Mouse (Mus musculus) forebrain, embryonic 15.5 days (tissue): ENCODE data around the gene Ap3d1. TPM values are rescaled to one million over a fixed set of nuclear protein-coding genes. Genes with fewer than 3 reads are reported as not detected.

Source experiments
- ATAC-seq: fragments of 200-750 bp; cut with Nextera tagmentation; replicated peaks from 2 replicates; pipeline ENCODE4 v1.8.0; 2017; ENCODE audit warnings: mild to moderate bottlenecking, moderate TSS enrichment, moderate library complexity
- H3K27ac ChIP-seq: fragments of 300-500 bp; sonication (generic); replicated peaks from 2 replicates; pipeline ENCODE4 v1.5.1; 2015; ENCODE audit warnings: mild to moderate bottlenecking, inconsistent platforms
- H3K27me3 ChIP-seq: fragments of 300-500 bp; sonication (generic); 2 replicates; pipeline ENCODE4 v1.6.1; 2015; ENCODE audit warnings: inconsistent platforms
- H3K36me3 ChIP-seq: fragments of 300-500 bp; sonication (generic); 2 replicates; pipeline ENCODE4 v1.6.1; 2015; ENCODE audit warnings: mild to moderate bottlenecking, inconsistent platforms
- H3K4me1 ChIP-seq: fragments of 300-500 bp; sonication (generic); 2 replicates; pipeline ENCODE4 v1.6.1; 2015; ENCODE audit warnings: inconsistent platforms
- H3K4me2 ChIP-seq: fragments of 300-500 bp; sonication (generic); replicated peaks from 2 replicates; pipeline ENCODE4 v1.6.1; 2015; ENCODE audit warnings: mild to moderate bottlenecking, inconsistent platforms
- H3K4me3 ChIP-seq: fragments of 300-500 bp; sonication (generic); 2 replicates; pipeline ENCODE4 v1.5.1; 2015; ENCODE audit warnings: mild to moderate bottlenecking, inconsistent platforms
- H3K9ac ChIP-seq: fragments of 300-500 bp; sonication (generic); replicated peaks from 2 replicates; pipeline ENCODE4 v1.6.1; 2015; ENCODE audit warnings: mild to moderate bottlenecking, inconsistent platforms
- H3K9me3 ChIP-seq: fragments of 300-500 bp; sonication (generic); 2 replicates; pipeline ENCODE4 v1.6.1; 2016; ENCODE audit warnings: inconsistent platforms
- WGBS: fragments of 180-500 bp; shearing (Covaris S2); methylation state at CpG from one replicate; pipeline ENCODE4 v1.1.7; 2015; ENCODE audit warnings: mixed read lengths; 5-methylcytosine and 5-hydroxymethylcytosine counted together
- polyA plus RNA-seq: library from polyadenylated mRNA; unstranded; fragments of >200 nt; fragmentation: Nextera tagmentation; extraction: Ambion mirVana; gene quantifications from 2 replicates; pipeline ENCODE4 v1.2.1, GENCODE M21; 2015

Gene Ap3d1
- polyA plus RNA-seq, 1 experiment from 2014 or later = 98.9 TPM

GRCm38 (mm10) chr10:80774549-80774948, 32.5 kb upstream of the Ap3d1 start:
- Histone ChIP-seq H3K9me3 (no peaks in the 10 kb centered on the region), H3K36me3 (peaks cover 90% of the 10 kb centered on the region), H3K27me3 (no peaks in the 10 kb centered on the region), H3K4me1 (peaks cover 10% of the 10 kb centered on the region), H3K27ac (peak overlapping the region; percentile 63), H3K9ac (0 out of 2 replicates have a peak overlapping the region, but pooled peaks have one; percentile 25), H3K4me3 (no peak overlapping the region), H3K4me2 (no peak overlapping the region)
- ATAC-seq = peak; percentile 71
- WGBS = 67% methylated on average over 2 of the region's 2 CpGs

- H3K4me2 ChIP-seq = no peak overlapping the region
- H3K9ac ChIP-seq = no peak overlapping the region
- WGBS = 85% methylated on average over 5 of the region's 5 CpGs
- H3K4me3 ChIP-seq = no peak overlapping the region
- peak overlapping the region; percentile 63; the same call in 1 of the 2 replicates for H3K27ac ChIP-seq
- peaks cover 88% of the 10 kb centered on the region for H3K36me3 ChIP-seq
- H3K9me3 ChIP-seq = no peaks in the 10 kb centered on the region
- H3K4me1 ChIP-seq = peaks cover 10% of the 10 kb centered on the region
- no peak for ATAC-seq
- no peaks in the 10 kb centered on the region for H3K27me3 ChIP-seq
Observed at GRCm38 (mm10) chr10:80773816-80774215, 31.8 kb upstream of the Ap3d1 start.

- no peaks in the 10 kb centered on the region for H3K4me1 ChIP-seq
- H3K27me3 ChIP-seq = no peaks in the 10 kb centered on the region
- WGBS = 94% methylated on average over 6 of the region's 6 CpGs
- H3K4me2 ChIP-seq = no peak overlapping the region
- H3K36me3 ChIP-seq = peaks cover 73% of the 10 kb centered on the region
- no peaks in the 10 kb centered on the region for H3K9me3 ChIP-seq
- no peak overlapping the region for H3K27ac ChIP-seq
- no peak overlapping the region for H3K9ac ChIP-seq
- H3K4me3 ChIP-seq = no peak overlapping the region
- no peak for ATAC-seq
Observed at GRCm38 (mm10) chr10:80768365-80768764, 26.3 kb upstream of the Ap3d1 start.

- Histone ChIP-seq H3K4me1 (0 out of 2 replicates have a peak, but pooled peaks cover 2% of the 10 kb centered on the region), H3K27me3 (no peaks in the 10 kb centered on the region), H3K36me3 (peaks cover 52% of the 10 kb centered on the region), H3K27ac (no peak overlapping the region), H3K9me3 (no peaks in the 10 kb centered on the region), H3K4me3 (no peak overlapping the region), H3K9ac (no peak overlapping the region), H3K4me2 (no peak overlapping the region)
- 89% methylated on average over 10 of the region's 10 CpGs for WGBS
- ATAC-seq = no peak
Observed at GRCm38 (mm10) chr10:80766161-80766815, 24.2 kb upstream of the Ap3d1 start.

- Histone ChIP-seq H3K9ac (no peak overlapping the region), H3K4me1 (peaks cover 6% of the 10 kb centered on the region), H3K4me2 (no peak overlapping the region), H3K4me3 (no peak overlapping the region), H3K36me3 (peaks cover 47% of the 10 kb centered on the region), H3K27ac (no peak overlapping the region), H3K9me3 (no peaks in the 10 kb centered on the region), H3K27me3 (no peaks in the 10 kb centered on the region)
- no peak for ATAC-seq
- 88% methylated on average over 2 of the region's 2 CpGs for WGBS
Observed at GRCm38 (mm10) chr10:80765746-80766145, 23.7 kb upstream of the Ap3d1 start.

DNA sequence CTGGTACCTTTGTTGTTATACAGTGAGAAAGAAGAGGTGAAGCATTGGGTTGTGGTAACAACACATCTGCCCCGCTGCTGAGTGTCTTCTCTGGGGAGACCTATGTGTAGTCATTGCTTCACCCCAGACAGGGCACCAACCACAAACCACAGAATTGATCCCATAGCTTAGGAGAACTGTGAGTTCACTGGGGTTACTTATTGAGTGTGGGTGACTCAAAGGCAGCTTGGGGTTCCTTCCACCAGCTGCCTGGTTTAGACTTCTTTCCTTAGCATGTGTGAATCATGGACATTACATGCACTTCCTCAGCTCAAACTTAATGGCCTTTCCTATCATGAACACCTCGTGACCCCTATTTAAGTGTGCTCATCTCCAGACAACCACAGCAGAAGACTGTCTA, 21.4 kb upstream of the Ap3d1 start:
- ATAC-seq = no peak
- no peaks in the 10 kb centered on the region for H3K9me3 ChIP-seq
- 92% methylated on average over 2 of the region's 2 CpGs for WGBS
- no peak overlapping the region for H3K4me3 ChIP-seq
- no peak overlapping the region for H3K9ac ChIP-seq
- H3K4me1 ChIP-seq = peaks cover 23% of the 10 kb centered on the region
- no peaks in the 10 kb centered on the region for H3K27me3 ChIP-seq
- no peak overlapping the region for H3K4me2 ChIP-seq
- H3K27ac ChIP-seq = no peak overlapping the region
- H3K36me3 ChIP-seq = peaks cover 27% of the 10 kb centered on the region

- Histone ChIP-seq H3K4me3 (no peak overlapping the region), H3K27me3 (no peaks in the 10 kb centered on the region), H3K36me3 (peaks cover 13% of the 10 kb centered on the region), H3K27ac (no peak overlapping the region), H3K9me3 (no peaks in the 10 kb centered on the region), H3K4me1 (peaks cover 39% of the 10 kb centered on the region), H3K4me2 (no peak overlapping the region), H3K9ac (no peak overlapping the region)
- 84% methylated on average over 3 of the region's 3 CpGs for WGBS
- no peak for ATAC-seq
Observed at GRCm38 (mm10) chr10:80761821-80762220, 19.8 kb upstream of the Ap3d1 start.

DNA sequence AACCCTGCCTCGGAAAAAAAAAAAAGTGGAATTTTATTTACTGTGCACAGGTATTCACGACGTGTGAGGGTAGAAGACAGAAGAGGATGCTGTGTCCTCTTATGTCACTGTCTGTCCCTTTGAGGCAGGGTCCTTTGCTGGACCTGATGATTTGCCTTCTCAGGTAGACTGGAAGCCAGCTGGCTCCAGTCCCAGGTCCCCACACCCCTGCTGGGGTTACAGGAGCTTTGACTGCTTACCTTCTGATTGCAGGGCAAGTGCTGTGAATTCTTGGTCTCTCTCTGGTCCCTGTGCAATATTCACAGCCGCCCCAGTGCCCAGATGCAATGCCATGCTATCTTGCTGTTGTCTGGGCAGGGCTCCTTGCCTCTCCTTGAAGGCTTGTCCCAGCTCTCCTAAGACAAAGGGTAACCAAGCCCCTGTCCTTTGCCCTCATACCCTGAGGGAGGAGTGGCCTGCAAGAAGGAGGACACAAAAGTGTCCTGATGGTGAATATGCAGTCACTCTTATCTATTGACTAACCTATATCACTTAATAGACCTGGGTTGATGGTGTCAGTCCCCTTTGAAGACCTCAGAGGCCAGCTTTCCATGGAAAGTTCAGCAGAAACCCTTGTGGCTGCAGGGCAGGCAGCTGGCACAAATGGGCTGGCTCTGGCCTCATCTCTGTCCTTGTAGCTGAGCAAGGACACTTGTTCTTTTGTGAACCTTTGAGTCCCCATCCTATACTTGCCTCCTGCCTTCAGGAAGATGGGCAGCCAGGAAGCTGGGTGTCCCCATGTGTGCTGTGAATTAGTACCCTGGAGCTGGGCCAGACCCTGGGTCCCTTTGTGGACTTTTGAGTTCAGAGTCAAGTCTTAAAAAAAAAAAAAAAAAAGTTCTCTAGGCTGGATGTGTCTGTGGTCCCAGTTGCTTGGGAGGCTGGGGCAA, 18.8 kb upstream of the Ap3d1 start:
- no peak for ATAC-seq
- Histone ChIP-seq H3K9me3 (no peaks in the 10 kb centered on the region), H3K4me3 (no peak overlapping the region), H3K27me3 (no peaks in the 10 kb centered on the region), H3K27ac (no peak overlapping the region), H3K4me2 (no peak overlapping the region), H3K4me1 (peaks cover 48% of the 10 kb centered on the region), H3K9ac (no peak overlapping the region), H3K36me3 (peaks cover 3% of the 10 kb centered on the region; the same call in 1 of the 2 replicates)
- WGBS = 92% methylated on average over 4 of the region's 4 CpGs

GRCm38 (mm10) chr10:80758651-80759050, 16.6 kb upstream of the Ap3d1 start:
- no peaks in the 10 kb centered on the region for H3K9me3 ChIP-seq
- H3K36me3 ChIP-seq = no peaks in the 10 kb centered on the region
- no peak overlapping the region for H3K27ac ChIP-seq
- H3K4me2 ChIP-seq = no peak overlapping the region
- 92% methylated on average over 7 of the region's 7 CpGs for WGBS
- no peaks in the 10 kb centered on the region for H3K27me3 ChIP-seq
- no peak for ATAC-seq
- no peak overlapping the region for H3K9ac ChIP-seq
- peaks cover 54% of the 10 kb centered on the region for H3K4me1 ChIP-seq
- H3K4me3 ChIP-seq = no peak overlapping the region

GRCm38 (mm10) chr10:80757717-80758116, 15.7 kb upstream of the Ap3d1 start:
- H3K9ac ChIP-seq = no peak overlapping the region
- H3K27me3 ChIP-seq = no peaks in the 10 kb centered on the region
- H3K4me3 ChIP-seq = peak overlapping the region; percentile 5; the same call in 1 of the 2 replicates
- 35% methylated on average over 5 of the region's 5 CpGs for WGBS
- peak overlapping the region; percentile 8; the same call in 1 of the 2 replicates for H3K4me2 ChIP-seq
- peaks cover 54% of the 10 kb centered on the region for H3K4me1 ChIP-seq
- no peak overlapping the region for H3K27ac ChIP-seq
- no peaks in the 10 kb centered on the region for H3K36me3 ChIP-seq
- no peaks in the 10 kb centered on the region for H3K9me3 ChIP-seq
- ATAC-seq = no peak

GRCm38 (mm10) chr10:80756967-80757366, 14.9 kb upstream of the Ap3d1 start:
- Histone ChIP-seq H3K36me3 (no peaks in the 10 kb centered on the region), H3K4me3 (peak overlapping the region; percentile 69), H3K27ac (no peak overlapping the region), H3K4me1 (peaks cover 60% of the 10 kb centered on the region), H3K9ac (peak overlapping the region; percentile 85; the same call in 1 of the 2 replicates), H3K9me3 (no peaks in the 10 kb centered on the region), H3K4me2 (peak overlapping the region; percentile 90), H3K27me3 (no peaks in the 10 kb centered on the region)
- no peak for ATAC-seq
- WGBS = 71% methylated on average over 4 of the region's 4 CpGs

GRCm38 (mm10) chr10:80756509-80756908, 14.4 kb upstream of the Ap3d1 start:
- 67% methylated on average over 2 of the region's 2 CpGs for WGBS

More at GRCm38 (mm10) chr10:80756509-80756908, 14.4 kb upstream of the Ap3d1 start:
- Histone ChIP-seq H3K4me2 (peak overlapping the region; percentile 90), H3K27ac (no peak overlapping the region), H3K9ac (peak overlapping the region; percentile 85), H3K36me3 (no peaks in the 10 kb centered on the region), H3K27me3 (no peaks in the 10 kb centered on the region), H3K4me1 (peaks cover 61% of the 10 kb centered on the region), H3K4me3 (peak overlapping the region; percentile 69), H3K9me3 (no peaks in the 10 kb centered on the region)
- no peak for ATAC-seq
